Mouse (Mus musculus): ENCODE results near the gene Casp7.

DNA sequence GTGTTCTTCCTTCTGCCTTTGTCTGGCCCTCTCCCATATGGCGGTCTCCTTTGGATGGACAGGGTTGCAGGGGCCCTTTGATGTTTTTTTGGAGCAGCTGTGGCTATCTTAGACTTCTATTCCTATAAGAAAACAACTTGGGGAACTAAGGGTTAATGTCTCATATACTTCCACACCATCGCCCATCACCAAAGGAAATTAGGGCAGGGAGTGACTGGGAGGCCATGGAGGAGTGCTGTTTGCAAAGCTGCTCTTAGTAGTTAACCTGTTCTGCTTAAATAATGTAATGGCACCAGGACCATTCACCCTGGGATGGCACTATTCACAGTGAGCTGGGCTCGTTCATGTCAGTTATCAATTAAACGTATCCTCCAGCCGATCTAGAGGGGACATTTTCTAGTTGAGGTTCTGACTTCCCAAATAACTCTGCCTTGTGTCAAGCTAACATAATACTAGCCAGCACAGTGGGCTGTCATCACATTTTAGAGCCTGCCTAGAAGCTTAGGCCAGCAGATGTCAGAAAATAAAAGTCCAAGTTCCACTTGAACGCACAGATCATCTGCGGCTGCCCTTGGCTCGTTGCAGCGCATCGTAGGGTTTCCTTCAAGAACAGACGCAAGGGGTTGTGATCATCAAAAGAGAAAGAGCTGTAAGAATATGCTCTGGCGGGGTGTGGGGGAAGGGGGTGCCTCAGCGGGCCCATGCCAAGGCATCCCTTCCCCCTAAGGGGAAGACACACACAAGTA lies 87.9 kb downstream of the Casp7 start:
- no peak for TF ChIP-seq POLR2A (IDR thresholded peaks at IDR 0.05; ENCODE audit: borderline replicate concordance, insufficient read depth, low read length)
- no peak for TF ChIP-seq CTCF (IDR thresholded peaks at IDR 0.05; ENCODE audit: borderline replicate concordance, insufficient read depth, low read depth, low read length)

All from cerebellum, adult 2 months (tissue).